Mouse (Mus musculus): ENCODE measurements around the gene Tmem184a. TPM values are rescaled to one million over a fixed set of nuclear protein-coding genes. Genes with fewer than 3 reads are reported as not detected.

Tmem184a gene
- polyA plus RNA-seq, 1 experiment from 2014 or later: 0.42 TPM

DNA sequence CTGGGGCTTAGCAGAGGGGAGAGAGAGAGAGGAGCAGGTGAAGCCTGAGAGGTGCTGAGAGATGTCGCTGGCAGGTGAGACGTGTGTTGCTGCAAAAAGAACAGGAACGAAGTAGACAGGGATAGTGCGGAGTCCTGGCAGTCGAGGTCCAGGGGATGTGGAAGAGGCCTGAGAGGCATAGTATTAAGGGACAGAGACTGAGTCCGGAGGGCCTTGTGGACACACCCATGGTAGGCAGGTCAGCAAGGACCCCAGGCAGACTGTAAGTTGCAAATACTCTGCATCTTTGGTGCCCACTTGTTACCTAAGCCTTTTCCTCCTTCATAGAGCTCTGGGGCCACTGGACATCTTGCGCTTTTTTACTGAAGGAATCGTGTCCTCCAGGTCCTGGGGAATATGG lies 18.5 kb downstream of the Tmem184a start:
- 84% methylated on average over 8 of the region's 8 CpGs for WGBS
- ATAC-seq (ENCODE audit: insufficient number of reproducible peaks, low FRiP score): no peak
- Histone ChIP-seq H3K4me3 (no peak overlapping the region), H3K4me2 (no peak overlapping the region), H3K27me3 (replicated peaks) (no peaks in the 10 kb centered on the region), H3K27ac (ENCODE audit: poor library complexity, severe bottlenecking) (peak overlapping the region; percentile 45), H3K9ac (no peak overlapping the region), H3K36me3 (peaks cover 30% of the 10 kb centered on the region), H3K9me3 (replicated peaks) (no peaks in the 10 kb centered on the region), H3K4me1 (replicated peaks) (peaks cover 80% of the 10 kb centered on the region)

DNA sequence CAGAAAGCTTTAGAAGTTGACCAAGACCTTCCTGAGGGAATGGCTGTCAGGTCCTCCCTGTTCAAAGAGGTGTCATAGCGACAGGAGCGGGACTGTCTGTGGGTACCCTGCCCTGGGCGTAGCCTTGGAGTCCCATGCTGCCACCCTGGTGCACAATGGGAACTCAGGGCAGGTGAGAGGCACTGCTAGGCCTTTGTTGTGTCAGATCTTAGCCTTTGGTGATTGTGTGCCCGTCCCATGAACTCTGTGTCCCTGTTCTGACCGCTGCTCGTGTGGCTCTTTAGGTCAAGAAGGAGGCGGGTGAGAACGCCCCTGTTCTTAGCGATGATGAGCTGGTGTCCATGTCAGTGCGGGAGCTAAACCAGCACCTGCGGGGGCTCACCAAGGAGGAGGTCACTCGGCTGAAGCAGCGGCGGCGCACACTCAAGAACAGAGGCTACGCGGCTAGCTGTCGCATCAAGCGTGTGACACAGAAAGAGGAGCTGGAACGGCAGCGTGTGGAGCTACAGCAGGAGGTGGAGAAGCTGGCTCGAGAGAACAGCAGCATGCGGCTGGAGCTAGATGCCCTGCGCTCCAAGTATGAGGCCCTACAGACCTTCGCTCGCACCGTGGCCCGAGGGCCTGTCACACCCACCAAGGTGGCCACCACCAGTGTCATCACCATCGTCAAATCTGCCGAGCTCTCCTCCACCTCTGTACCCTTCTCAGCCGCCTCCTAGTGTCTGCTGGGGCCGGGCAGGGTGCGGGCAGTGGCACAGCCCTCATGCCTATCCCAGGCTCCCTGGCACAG lies 19.7 kb downstream of the Tmem184a start:
- H3K27ac ChIP-seq (ENCODE audit: poor library complexity, severe bottlenecking): no peak overlapping the region
- H3K4me3 ChIP-seq: no peak overlapping the region
- 91% methylated on average over 33 of the region's 33 CpGs for WGBS
- H3K36me3 ChIP-seq: peaks cover 30% of the 10 kb centered on the region
- no peak for ATAC-seq (ENCODE audit: insufficient number of reproducible peaks, low FRiP score)
- no peaks in the 10 kb centered on the region for H3K27me3 ChIP-seq (replicated peaks)
- H3K9ac ChIP-seq: no peak overlapping the region
- H3K4me2 ChIP-seq: no peak overlapping the region
- peaks cover 91% of the 10 kb centered on the region for H3K4me1 ChIP-seq (replicated peaks)
- no peaks in the 10 kb centered on the region for H3K9me3 ChIP-seq (replicated peaks)

DNA sequence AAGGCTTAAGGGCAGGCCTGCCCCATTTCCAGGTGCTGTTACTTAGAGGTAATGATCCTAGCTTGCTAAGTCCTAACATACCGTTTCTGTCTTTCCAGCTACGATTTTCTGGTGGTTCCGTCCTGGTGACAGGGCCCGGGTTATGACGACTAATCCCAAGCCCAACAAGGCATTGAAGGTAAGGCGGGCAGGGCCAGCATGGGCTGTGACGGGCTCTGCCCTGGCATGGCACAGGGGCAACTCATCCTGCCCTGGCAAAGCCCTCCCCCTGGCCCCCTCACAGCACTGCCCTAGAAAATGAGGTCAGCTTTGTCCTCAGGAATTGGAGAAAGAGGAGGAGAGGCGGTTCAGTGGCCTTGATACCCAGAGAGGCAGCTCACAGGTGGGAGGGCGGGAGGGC lies 20.7 kb downstream of the Tmem184a start:
- no peak overlapping the region; the same call in 1 of the 2 replicates for H3K4me2 ChIP-seq
- H3K27me3 ChIP-seq (replicated peaks): no peaks in the 10 kb centered on the region
- peak overlapping the region; percentile 97; the same call in 1 of the 2 replicates for H3K27ac ChIP-seq (ENCODE audit: poor library complexity, severe bottlenecking)
- WGBS: 94% methylated on average over 9 of the region's 9 CpGs
- H3K36me3 ChIP-seq: peaks cover 30% of the 10 kb centered on the region
- H3K4me1 ChIP-seq (replicated peaks): peaks cover 91% of the 10 kb centered on the region
- H3K4me3 ChIP-seq: no peak overlapping the region
- H3K9ac ChIP-seq: peak overlapping the region; percentile 8; the same call in 1 of the 2 replicates
- ATAC-seq (ENCODE audit: insufficient number of reproducible peaks, low FRiP score): no peak
- no peaks in the 10 kb centered on the region for H3K9me3 ChIP-seq (replicated peaks)

DNA sequence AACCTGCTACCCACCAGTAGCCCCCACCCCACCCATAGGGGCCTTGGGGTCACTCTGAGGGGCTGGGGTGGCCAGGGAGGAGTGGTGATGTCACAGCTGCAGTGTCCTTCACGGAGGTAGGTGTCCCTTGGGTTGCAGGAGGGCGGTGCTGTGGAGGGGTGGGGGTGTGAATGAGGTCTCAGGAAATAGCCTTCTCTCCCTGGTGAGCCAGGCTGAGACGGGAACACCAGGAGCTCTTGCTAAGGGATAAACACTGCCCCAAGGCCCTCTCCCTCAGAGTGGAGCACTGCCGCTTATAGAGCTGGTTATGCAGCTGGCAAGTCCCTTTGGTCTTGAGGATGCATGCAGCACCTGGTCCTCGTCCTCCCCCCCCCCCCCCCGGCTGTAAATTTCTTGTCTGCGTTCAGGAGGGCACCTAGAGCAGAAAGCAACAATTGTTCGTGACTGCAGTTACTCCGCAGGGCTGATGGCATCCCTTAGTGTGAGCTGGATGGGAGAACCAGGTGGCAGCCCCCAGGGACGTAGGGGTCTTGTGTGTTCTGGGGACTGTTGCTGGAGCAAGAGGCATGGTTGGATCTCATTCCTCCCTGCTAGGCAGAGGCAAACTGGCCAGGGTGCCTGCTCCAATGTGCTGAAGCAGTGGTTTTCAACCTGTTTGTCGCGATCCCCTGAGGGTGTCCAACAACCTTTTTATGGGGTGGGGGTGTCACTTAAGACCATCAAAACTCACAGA lies 21.4 kb downstream of the Tmem184a start:
- Histone ChIP-seq H3K4me1 (replicated peaks) (peaks cover 91% of the 10 kb centered on the region), H3K9me3 (replicated peaks) (no peaks in the 10 kb centered on the region), H3K9ac (peak overlapping the region; percentile 71), H3K4me3 (peak overlapping the region; percentile 29), H3K4me2 (peak overlapping the region; percentile 97), H3K36me3 (peaks cover 30% of the 10 kb centered on the region), H3K27ac (ENCODE audit: poor library complexity, severe bottlenecking) (peak overlapping the region; percentile 97), H3K27me3 (replicated peaks) (no peaks in the 10 kb centered on the region)
- ATAC-seq (ENCODE audit: insufficient number of reproducible peaks, low FRiP score): no peak
- 45% methylated on average over 12 of the region's 12 CpGs for WGBS

DNA sequence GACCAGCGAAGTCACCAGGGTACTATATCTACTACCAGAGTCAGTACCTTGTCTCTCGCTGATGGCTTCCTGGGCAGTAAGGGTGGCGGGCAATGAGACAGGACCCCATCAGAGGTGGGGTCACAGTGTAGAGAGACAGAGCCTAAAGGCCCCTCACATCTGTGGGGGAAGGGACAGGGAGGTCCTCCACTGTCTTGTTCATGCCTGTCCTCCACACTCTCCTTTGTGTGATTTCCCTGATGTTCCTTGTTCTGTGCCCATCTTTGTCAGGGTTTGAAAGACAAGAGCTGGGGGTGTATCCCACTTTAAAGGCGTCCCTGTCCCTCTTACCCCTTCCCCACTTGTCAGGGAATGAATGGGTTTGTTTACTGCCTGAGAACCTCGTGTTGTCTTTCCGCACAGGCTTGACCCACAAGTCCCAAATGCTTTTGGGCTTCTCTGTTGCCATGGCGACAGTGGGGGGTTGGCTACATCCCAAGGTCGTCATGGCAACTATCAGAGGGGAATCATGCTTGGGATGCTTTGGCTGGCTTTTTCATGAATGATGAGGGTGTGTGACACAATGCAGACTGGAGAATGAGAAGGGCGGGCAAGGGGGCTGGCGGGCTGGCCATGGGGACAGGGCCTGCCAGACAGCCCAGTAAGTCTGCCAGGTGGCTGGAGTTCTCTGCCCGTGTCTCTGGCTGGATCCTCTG lies 22.1 kb downstream of the Tmem184a start:
- H3K27me3 ChIP-seq (replicated peaks): no peaks in the 10 kb centered on the region
- peak overlapping the region; percentile 97 for H3K27ac ChIP-seq (ENCODE audit: poor library complexity, severe bottlenecking)
- peak overlapping the region; percentile 97 for H3K4me2 ChIP-seq
- peaks cover 30% of the 10 kb centered on the region for H3K36me3 ChIP-seq
- 28% methylated on average over 11 of the region's 11 CpGs for WGBS
- H3K9me3 ChIP-seq (replicated peaks): no peaks in the 10 kb centered on the region
- ATAC-seq (ENCODE audit: insufficient number of reproducible peaks, low FRiP score): peak; percentile 22; the same call in 1 of the 2 replicates
- H3K9ac ChIP-seq: peak overlapping the region; percentile 71
- H3K4me3 ChIP-seq: peak overlapping the region; percentile 29
- H3K4me1 ChIP-seq (replicated peaks): peaks cover 91% of the 10 kb centered on the region

DNA sequence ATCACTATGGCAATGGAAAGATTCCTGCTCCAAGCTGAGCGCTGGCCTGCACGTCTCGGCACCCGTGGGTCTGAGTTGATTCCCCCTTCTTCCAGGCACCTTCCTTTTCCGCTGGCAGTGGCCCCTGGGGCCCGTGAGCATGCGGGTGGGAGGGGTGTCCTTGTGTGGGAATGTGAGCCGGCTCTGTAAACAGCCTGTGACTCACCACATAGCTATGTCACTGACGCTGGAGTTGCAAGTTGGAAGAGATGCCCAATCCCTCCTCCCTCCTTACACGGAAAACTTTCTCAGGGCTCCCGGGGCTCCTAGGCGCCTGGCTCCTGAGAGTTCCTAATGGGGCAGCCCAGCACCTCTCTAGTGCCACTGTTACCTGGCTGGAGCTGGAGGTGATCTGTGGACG lies 22.8 kb downstream of the Tmem184a start:
- Histone ChIP-seq H3K9me3 (replicated peaks) (no peaks in the 10 kb centered on the region), H3K27ac (ENCODE audit: poor library complexity, severe bottlenecking) (peak overlapping the region; percentile 97), H3K9ac (peak overlapping the region; percentile 75), H3K4me1 (replicated peaks) (peaks cover 96% of the 10 kb centered on the region), H3K36me3 (peaks cover 28% of the 10 kb centered on the region), H3K27me3 (replicated peaks) (no peaks in the 10 kb centered on the region), H3K4me3 (peak overlapping the region; percentile 29), H3K4me2 (peak overlapping the region; percentile 97)
- peak; percentile 76 for ATAC-seq (ENCODE audit: insufficient number of reproducible peaks, low FRiP score)
- WGBS: 5% methylated on average over 13 of the region's 13 CpGs

DNA sequence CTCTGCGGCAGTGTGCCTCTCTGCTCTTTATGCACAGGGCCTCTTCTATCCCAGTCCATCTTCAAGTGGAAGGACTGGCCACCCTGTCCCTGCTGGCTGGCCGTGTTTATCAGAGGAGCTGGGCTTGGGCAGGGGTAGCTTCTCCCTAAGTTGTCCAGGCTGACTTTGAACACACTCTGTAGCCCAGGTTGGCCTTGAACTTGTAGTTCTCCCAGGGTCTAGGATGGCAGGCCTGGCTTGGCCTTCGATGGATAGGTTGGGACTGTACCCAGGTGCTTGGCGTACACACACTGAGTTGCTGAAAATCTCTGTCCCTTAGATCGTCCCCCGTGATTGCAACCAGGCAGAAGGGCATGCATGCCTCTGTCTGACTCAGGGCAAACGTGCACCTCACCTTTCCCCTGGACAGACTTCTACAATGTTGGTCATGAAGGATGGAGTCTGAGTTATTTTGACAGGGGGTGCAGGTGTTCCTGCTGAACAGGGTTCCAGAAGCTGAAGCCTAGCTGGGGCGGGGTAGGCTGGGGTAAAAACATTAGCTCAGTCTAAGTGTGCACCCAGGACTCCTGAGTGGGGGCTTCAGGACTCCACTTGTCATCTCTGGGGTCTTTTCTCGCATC lies 23.6 kb downstream of the Tmem184a start:
- no peak for ATAC-seq (ENCODE audit: insufficient number of reproducible peaks, low FRiP score)
- no peak overlapping the region for H3K4me3 ChIP-seq
- H3K4me1 ChIP-seq (replicated peaks): peaks cover 94% of the 10 kb centered on the region
- no peaks in the 10 kb centered on the region for H3K27me3 ChIP-seq (replicated peaks)
- 70% methylated on average over 9 of the region's 9 CpGs for WGBS
- H3K9me3 ChIP-seq (replicated peaks): no peaks in the 10 kb centered on the region
- H3K9ac ChIP-seq: peak overlapping the region; percentile 75
- H3K36me3 ChIP-seq: peaks cover 21% of the 10 kb centered on the region
- peak overlapping the region; percentile 97; the same call in 1 of the 2 replicates for H3K4me2 ChIP-seq
- peak overlapping the region; percentile 97 for H3K27ac ChIP-seq (ENCODE audit: poor library complexity, severe bottlenecking)

DNA sequence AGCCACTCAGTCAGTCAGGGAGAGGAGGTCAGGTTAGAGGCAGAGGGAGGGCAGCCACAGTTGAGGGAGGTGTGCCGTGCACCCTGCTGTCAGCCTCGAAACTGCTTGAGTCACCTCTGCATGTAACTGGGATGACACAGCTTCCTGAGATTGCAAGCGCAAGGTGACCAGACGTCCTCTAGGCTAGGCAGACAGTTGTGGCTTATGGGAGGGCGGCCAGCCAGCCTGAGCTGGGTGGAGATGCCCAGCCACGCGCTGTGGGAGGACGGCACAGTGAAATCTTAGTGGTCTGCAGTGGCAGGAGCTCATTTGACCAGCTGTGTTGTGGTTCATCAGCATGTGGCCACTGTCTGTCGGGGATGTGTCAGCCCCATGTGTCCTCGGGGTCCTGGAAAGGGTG lies 24.8 kb downstream of the Tmem184a start:
- Histone ChIP-seq H3K4me2 (peak overlapping the region; percentile 97), H3K9ac (peak overlapping the region; percentile 53), H3K36me3 (peaks cover 9% of the 10 kb centered on the region), H3K4me1 (replicated peaks) (peaks cover 86% of the 10 kb centered on the region), H3K9me3 (replicated peaks) (no peaks in the 10 kb centered on the region), H3K27ac (ENCODE audit: poor library complexity, severe bottlenecking) (peak overlapping the region; percentile 97), H3K4me3 (peak overlapping the region; percentile 87; the same call in 1 of the 2 replicates), H3K27me3 (replicated peaks) (no peaks in the 10 kb centered on the region)
- ATAC-seq (ENCODE audit: insufficient number of reproducible peaks, low FRiP score): peak; percentile 43
- WGBS: 35% methylated on average over 10 of the region's 10 CpGs

DNA sequence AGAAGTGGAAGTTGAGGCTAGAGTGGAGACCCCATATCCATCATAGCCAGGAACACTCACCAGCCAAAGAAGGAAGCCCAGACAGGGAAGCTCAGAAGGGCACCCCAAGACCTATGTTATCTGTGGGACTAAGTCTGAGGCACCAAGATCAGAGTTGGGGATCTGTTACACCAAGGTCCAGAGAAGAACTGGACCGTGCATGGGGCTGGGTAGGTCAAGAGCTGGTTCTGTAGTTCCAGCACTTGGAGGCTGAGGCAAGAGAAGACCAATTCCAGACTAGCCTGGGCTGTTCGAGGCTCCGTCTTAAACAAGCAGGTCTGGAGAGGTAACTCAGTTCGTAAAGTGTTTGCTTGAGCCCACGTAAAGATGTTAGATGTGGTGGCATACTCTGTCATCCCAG lies 25.6 kb downstream of the Tmem184a start:
- peak overlapping the region; percentile 87; the same call in 1 of the 2 replicates for H3K4me3 ChIP-seq
- peaks cover 1% of the 10 kb centered on the region; the same call in 1 of the 2 replicates for H3K36me3 ChIP-seq
- peaks cover 78% of the 10 kb centered on the region for H3K4me1 ChIP-seq (replicated peaks)
- H3K9ac ChIP-seq: peak overlapping the region; percentile 92; the same call in 1 of the 2 replicates
- H3K9me3 ChIP-seq (replicated peaks): no peaks in the 10 kb centered on the region
- ATAC-seq (ENCODE audit: insufficient number of reproducible peaks, low FRiP score): no peak
- WGBS: 83% methylated on average over 5 of the region's 5 CpGs
- peak overlapping the region; percentile 97 for H3K4me2 ChIP-seq
- peak overlapping the region; percentile 97 for H3K27ac ChIP-seq (ENCODE audit: poor library complexity, severe bottlenecking)
- no peaks in the 10 kb centered on the region for H3K27me3 ChIP-seq (replicated peaks)

DNA sequence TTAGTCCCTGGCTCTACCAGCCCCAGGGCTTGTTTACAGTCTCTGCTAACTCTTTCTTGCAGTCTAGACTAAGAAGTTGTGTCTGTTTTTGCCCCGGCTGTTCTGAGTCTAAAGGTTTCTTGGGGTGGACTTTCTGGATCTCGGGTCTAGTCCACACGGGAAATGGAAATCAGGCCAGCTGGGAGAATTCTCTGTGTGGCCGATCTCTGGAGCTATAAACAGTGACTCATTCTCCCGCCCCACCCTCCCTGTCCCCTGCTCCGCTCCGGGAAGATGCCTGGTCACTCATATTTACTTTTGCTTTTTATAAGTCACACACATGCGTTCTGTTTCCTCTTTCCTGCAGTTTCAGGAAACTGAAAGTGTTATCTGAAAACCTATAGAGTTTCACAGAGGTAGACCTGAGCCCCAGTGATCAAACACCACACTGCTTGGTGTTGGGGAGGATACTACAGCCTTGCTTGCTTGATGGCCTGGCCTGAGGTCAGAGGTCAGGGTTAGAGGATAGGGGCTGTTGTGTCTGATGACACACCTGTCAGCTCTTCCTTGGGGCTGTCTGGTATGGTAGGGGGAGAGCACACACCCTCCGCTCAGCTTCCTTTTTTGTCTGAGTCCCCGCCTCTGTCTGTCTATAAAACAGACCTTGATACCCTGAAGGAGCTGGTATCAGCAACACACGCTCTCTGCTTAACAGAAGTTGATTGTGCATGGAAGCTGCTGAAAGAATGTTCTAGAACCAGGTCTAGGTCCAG lies 26.2 kb downstream of the Tmem184a start:
- Histone ChIP-seq H3K27me3 (replicated peaks) (no peaks in the 10 kb centered on the region), H3K4me1 (replicated peaks) (peaks cover 72% of the 10 kb centered on the region), H3K9ac (peak overlapping the region; percentile 92), H3K36me3 (no peaks in the 10 kb centered on the region), H3K27ac (ENCODE audit: poor library complexity, severe bottlenecking) (peak overlapping the region; percentile 97), H3K9me3 (replicated peaks) (no peaks in the 10 kb centered on the region), H3K4me2 (peak overlapping the region; percentile 97), H3K4me3 (peak overlapping the region; percentile 87)
- no peak for ATAC-seq (ENCODE audit: insufficient number of reproducible peaks, low FRiP score)
- 19% methylated on average over 11 of the region's 11 CpGs for WGBS
